Mouse (Mus musculus): ENCODE measurements around the gene Pde9a. TPM values are rescaled to one million over a fixed set of nuclear protein-coding genes. Genes with fewer than 3 reads are reported as not detected.
A peak's percentile ranks its signal among the peaks of the same experiment; 100 is the strongest.

The Pde9a gene
- polyA plus RNA-seq, 1 experiment from 2014 or later, result 34.9 TPM

DNA sequence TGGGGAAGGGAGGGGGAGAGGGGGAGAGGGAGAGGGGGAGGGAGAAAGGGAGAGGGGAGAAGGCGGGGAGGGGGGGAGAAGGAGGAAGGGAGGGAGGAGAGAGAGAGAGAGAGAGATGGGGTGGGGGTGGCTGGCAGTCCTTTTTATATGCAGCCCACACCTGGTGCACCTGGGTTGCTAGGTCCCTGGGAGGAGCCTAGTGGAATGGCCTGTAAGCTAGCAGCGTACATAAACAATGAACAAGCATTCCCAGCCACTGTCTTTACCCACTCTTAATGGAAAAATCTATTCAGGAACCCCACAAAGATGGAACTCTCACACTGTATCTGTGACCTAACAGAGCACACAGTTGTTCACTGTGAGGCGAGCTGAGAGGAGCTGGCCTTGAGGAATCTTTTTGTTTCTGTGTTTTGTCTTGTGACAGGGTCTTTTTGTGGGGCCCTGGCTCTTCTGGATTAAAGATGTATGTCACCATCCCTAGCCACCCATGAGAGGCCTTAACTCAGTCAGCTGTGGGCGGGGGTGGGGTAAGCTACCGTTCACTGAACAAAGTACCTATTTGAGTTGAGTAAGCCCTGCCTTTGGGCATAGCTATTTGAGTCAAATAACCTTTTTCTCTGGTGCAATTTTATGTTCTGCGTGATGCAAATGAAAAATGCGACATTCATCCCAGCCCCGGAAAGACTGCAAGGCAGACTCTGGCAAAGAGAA lies 30.1 kb upstream of the Pde9a start:
- 30% methylated on average over 8 of the region's 8 CpGs for WGBS
- Histone ChIP-seq H3K9ac (replicated peaks; ENCODE audit: low read length) (no peak overlapping the region), H3K27me3 (ENCODE audit: insufficient read depth, low read length) (no peaks in the 10 kb centered on the region), H3K9me3 (ENCODE audit: low read length) (no peaks in the 10 kb centered on the region), H3K36me3 (ENCODE audit: insufficient read depth, low read length) (no peaks in the 10 kb centered on the region), H3K4me2 (replicated peaks; ENCODE audit: low read depth, low read length) (no peak overlapping the region), H3K27ac (ENCODE audit: low read length) (no peak overlapping the region), H3K4me3 (ENCODE audit: low read length) (no peak overlapping the region), H3K4me1 (ENCODE audit: insufficient read depth, low read length) (peaks cover 7% of the 10 kb centered on the region; the same call in 1 of the 2 replicates)
- ATAC-seq (ENCODE audit: low FRiP score, low TSS enrichment), result no peak

DNA sequence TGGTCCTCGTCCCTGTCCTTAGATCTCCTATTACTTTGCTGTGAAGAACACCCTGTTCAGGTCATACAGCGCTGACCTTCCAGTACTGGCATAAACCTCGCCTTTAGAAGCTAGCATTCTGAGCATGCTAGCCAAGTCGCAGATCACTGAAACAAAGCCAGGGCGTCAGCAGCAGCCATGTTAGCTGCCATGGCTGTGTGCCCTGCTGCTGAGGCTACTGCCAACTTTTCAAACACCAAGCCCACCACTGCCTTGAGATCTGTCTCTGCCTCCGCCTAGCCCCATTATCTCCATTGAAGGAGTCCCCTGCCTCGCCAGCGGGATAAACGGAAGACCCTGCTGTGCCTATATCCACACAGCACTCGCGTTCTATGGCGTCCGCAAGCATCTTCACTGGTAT lies 25.4 kb upstream of the Pde9a start:
- WGBS, result 81% methylated on average over 13 of the region's 13 CpGs
- H3K4me1 ChIP-seq (ENCODE audit: insufficient read depth, low read length), result peaks cover 7% of the 10 kb centered on the region; the same call in 1 of the 2 replicates
- no peaks in the 10 kb centered on the region for H3K36me3 ChIP-seq (ENCODE audit: insufficient read depth, low read length)
- H3K27ac ChIP-seq (ENCODE audit: low read length), result no peak overlapping the region
- H3K9ac ChIP-seq (replicated peaks; ENCODE audit: low read length), result no peak overlapping the region
- no peak overlapping the region for H3K4me3 ChIP-seq (ENCODE audit: low read length)
- no peak for ATAC-seq (ENCODE audit: low FRiP score, low TSS enrichment)
- no peaks in the 10 kb centered on the region for H3K27me3 ChIP-seq (ENCODE audit: insufficient read depth, low read length)
- no peaks in the 10 kb centered on the region for H3K9me3 ChIP-seq (ENCODE audit: low read length)
- no peak overlapping the region for H3K4me2 ChIP-seq (replicated peaks; ENCODE audit: low read depth, low read length)

- no peak overlapping the region for H3K9ac ChIP-seq (replicated peaks; ENCODE audit: low read length)
- WGBS, result 69% methylated on average over 5 of the region's 5 CpGs
- no peaks in the 10 kb centered on the region for H3K36me3 ChIP-seq (ENCODE audit: insufficient read depth, low read length)
- no peak for ATAC-seq (ENCODE audit: low FRiP score, low TSS enrichment)
- no peak overlapping the region for H3K27ac ChIP-seq (ENCODE audit: low read length)
- H3K4me1 ChIP-seq (ENCODE audit: insufficient read depth, low read length), result no peaks in the 10 kb centered on the region
- no peak overlapping the region for H3K4me2 ChIP-seq (replicated peaks; ENCODE audit: low read depth, low read length)
- H3K9me3 ChIP-seq (ENCODE audit: low read length), result 0 out of 2 replicates have a peak, but pooled peaks cover 4% of the 10 kb centered on the region
- no peaks in the 10 kb centered on the region for H3K27me3 ChIP-seq (ENCODE audit: insufficient read depth, low read length)
- no peak overlapping the region for H3K4me3 ChIP-seq (ENCODE audit: low read length)
These were observed 20.3 kb upstream of the Pde9a start for GRCm38 (mm10) chr17:31365586-31366166.

GRCm38 (mm10) chr17:31370221-31370620 lies 15.8 kb upstream of the Pde9a start:
- WGBS, result 88% methylated on average over 2 of the region's 2 CpGs
- H3K9me3 ChIP-seq (ENCODE audit: low read length), result 0 out of 2 replicates have a peak, but pooled peaks cover 4% of the 10 kb centered on the region
- no peaks in the 10 kb centered on the region for H3K4me1 ChIP-seq (ENCODE audit: insufficient read depth, low read length)
- H3K4me3 ChIP-seq (ENCODE audit: low read length), result no peak overlapping the region
- no peak for ATAC-seq (ENCODE audit: low FRiP score, low TSS enrichment)
- H3K9ac ChIP-seq (replicated peaks; ENCODE audit: low read length), result no peak overlapping the region
- no peak overlapping the region for H3K4me2 ChIP-seq (replicated peaks; ENCODE audit: low read depth, low read length)
- no peaks in the 10 kb centered on the region for H3K27me3 ChIP-seq (ENCODE audit: insufficient read depth, low read length)
- H3K27ac ChIP-seq (ENCODE audit: low read length), result no peak overlapping the region
- H3K36me3 ChIP-seq (ENCODE audit: insufficient read depth, low read length), result no peaks in the 10 kb centered on the region

DNA sequence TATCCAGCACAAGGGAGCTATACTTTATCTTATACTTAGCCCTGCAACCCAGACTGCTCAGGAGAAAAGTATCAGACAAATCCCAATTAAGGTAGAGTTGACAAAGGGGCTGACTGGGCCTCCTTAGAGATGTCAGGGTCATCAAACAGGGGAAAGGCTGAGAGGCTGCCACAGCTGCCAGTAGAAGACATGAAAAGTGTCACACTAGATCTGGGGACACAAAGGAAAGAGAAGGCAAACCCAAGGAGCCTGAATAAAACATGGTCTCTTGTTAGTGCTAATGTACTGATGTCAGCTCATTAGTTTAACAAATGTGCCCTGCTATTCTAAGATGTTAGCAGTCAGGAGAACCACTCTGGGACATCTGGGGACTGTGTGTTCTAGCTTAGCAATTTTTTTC lies 15.1 kb upstream of the Pde9a start:
- H3K27me3 ChIP-seq (ENCODE audit: insufficient read depth, low read length), result no peaks in the 10 kb centered on the region
- no peak overlapping the region for H3K4me3 ChIP-seq (ENCODE audit: low read length)
- H3K36me3 ChIP-seq (ENCODE audit: insufficient read depth, low read length), result no peaks in the 10 kb centered on the region
- no peak overlapping the region for H3K9ac ChIP-seq (replicated peaks; ENCODE audit: low read length)
- no peaks in the 10 kb centered on the region for H3K4me1 ChIP-seq (ENCODE audit: insufficient read depth, low read length)
- ATAC-seq (ENCODE audit: low FRiP score, low TSS enrichment), result no peak
- no peak overlapping the region for H3K27ac ChIP-seq (ENCODE audit: low read length)
- H3K9me3 ChIP-seq (ENCODE audit: low read length), result 0 out of 2 replicates have a peak, but pooled peaks cover 4% of the 10 kb centered on the region
- H3K4me2 ChIP-seq (replicated peaks; ENCODE audit: low read depth, low read length), result no peak overlapping the region

GRCm38 (mm10) chr17:31377961-31378360 lies 8.0 kb upstream of the Pde9a start:
- Histone ChIP-seq H3K36me3 (ENCODE audit: insufficient read depth, low read length) (no peaks in the 10 kb centered on the region), H3K4me1 (ENCODE audit: insufficient read depth, low read length) (no peaks in the 10 kb centered on the region), H3K9me3 (ENCODE audit: low read length) (no peaks in the 10 kb centered on the region), H3K27ac (ENCODE audit: low read length) (no peak overlapping the region), H3K4me3 (ENCODE audit: low read length) (no peak overlapping the region), H3K9ac (replicated peaks; ENCODE audit: low read length) (no peak overlapping the region), H3K4me2 (replicated peaks; ENCODE audit: low read depth, low read length) (no peak overlapping the region; the same call in 1 of the 2 replicates), H3K27me3 (ENCODE audit: insufficient read depth, low read length) (no peaks in the 10 kb centered on the region)
- 10% methylated on average over 7 of the region's 7 CpGs for WGBS
- peak; percentile 31; the same call in 1 of the 2 replicates for ATAC-seq (ENCODE audit: low FRiP score, low TSS enrichment)

- no peaks in the 10 kb centered on the region for H3K27me3 ChIP-seq (ENCODE audit: insufficient read depth, low read length)
- no peak overlapping the region for H3K4me3 ChIP-seq (ENCODE audit: low read length)
- no peaks in the 10 kb centered on the region for H3K4me1 ChIP-seq (ENCODE audit: insufficient read depth, low read length)
- no peak overlapping the region; the same call in 1 of the 2 replicates for H3K4me2 ChIP-seq (replicated peaks; ENCODE audit: low read depth, low read length)
- H3K9ac ChIP-seq (replicated peaks; ENCODE audit: low read length), result no peak overlapping the region
- H3K27ac ChIP-seq (ENCODE audit: low read length), result no peak overlapping the region
- H3K9me3 ChIP-seq (ENCODE audit: low read length), result no peaks in the 10 kb centered on the region
- 60% methylated on average over 10 of the region's 10 CpGs for WGBS
- no peaks in the 10 kb centered on the region for H3K36me3 ChIP-seq (ENCODE audit: insufficient read depth, low read length)
- ATAC-seq (ENCODE audit: low FRiP score, low TSS enrichment), result no peak
These were observed 7.6 kb upstream of the Pde9a start for GRCm38 (mm10) chr17:31378361-31378761.

DNA sequence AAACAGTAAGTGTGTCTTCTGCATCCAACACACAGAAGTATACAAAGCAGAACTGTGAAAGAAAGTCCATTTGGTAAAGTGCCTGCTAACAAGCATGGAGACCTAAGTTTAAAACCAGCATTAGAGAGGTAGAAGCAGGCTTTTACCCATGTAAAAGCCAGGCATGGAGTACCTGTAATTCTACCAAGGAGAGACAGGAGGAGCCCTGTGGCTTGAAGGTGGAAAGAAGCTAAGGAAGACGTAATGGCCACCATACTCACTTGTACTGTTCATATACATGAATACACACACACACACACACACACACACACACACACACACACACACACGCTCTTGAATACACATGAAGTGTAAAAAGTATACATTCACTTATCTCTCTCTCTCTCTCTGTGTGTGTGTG lies 6.9 kb upstream of the Pde9a start:
- no peak for ATAC-seq (ENCODE audit: low FRiP score, low TSS enrichment)
- no peaks in the 10 kb centered on the region for H3K9me3 ChIP-seq (ENCODE audit: low read length)
- no peaks in the 10 kb centered on the region for H3K36me3 ChIP-seq (ENCODE audit: insufficient read depth, low read length)
- H3K4me2 ChIP-seq (replicated peaks; ENCODE audit: low read depth, low read length), result no peak overlapping the region
- no peak overlapping the region for H3K27ac ChIP-seq (ENCODE audit: low read length)
- WGBS, result 64% methylated on average over 2 of the region's 2 CpGs
- no peaks in the 10 kb centered on the region for H3K27me3 ChIP-seq (ENCODE audit: insufficient read depth, low read length)
- peaks cover under 1% of the 10 kb centered on the region; the same call in 1 of the 2 replicates for H3K4me1 ChIP-seq (ENCODE audit: insufficient read depth, low read length)
- no peak overlapping the region for H3K4me3 ChIP-seq (ENCODE audit: low read length)
- no peak overlapping the region for H3K9ac ChIP-seq (replicated peaks; ENCODE audit: low read length)

DNA sequence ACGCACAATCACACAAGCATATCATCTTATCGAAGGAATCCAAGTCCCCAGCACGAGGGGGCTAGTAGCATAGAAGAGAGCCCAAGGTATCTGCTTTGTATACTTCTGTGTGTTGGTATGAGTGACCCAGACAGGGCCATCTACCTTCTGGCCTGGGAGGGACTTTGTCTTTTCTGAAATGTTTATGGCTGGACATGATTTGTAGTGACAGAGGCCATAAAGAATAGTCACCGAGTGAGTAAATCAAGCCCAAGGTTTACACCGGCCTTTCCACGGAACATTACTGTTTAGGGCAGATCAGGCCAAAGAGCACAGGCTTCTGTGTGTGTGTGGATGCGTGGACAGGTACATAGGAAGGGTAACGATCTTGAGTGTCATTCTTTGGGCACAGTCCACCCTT lies 6.1 kb upstream of the Pde9a start:
- Histone ChIP-seq H3K4me1 (ENCODE audit: insufficient read depth, low read length) (peaks cover 8% of the 10 kb centered on the region), H3K4me3 (ENCODE audit: low read length) (no peak overlapping the region), H3K27ac (ENCODE audit: low read length) (no peak overlapping the region), H3K9me3 (ENCODE audit: low read length) (no peaks in the 10 kb centered on the region), H3K36me3 (ENCODE audit: insufficient read depth, low read length) (no peaks in the 10 kb centered on the region), H3K27me3 (ENCODE audit: insufficient read depth, low read length) (no peaks in the 10 kb centered on the region), H3K4me2 (replicated peaks; ENCODE audit: low read depth, low read length) (no peak overlapping the region), H3K9ac (replicated peaks; ENCODE audit: low read length) (no peak overlapping the region)
- no peak for ATAC-seq (ENCODE audit: low FRiP score, low TSS enrichment)
- WGBS, result 25% methylated on average over 8 of the region's 8 CpGs

GRCm38 (mm10) chr17:31383320-31383719 lies 2.7 kb upstream of the Pde9a start:
- no peak overlapping the region for H3K27ac ChIP-seq (ENCODE audit: low read length)
- 69% methylated on average over 6 of the region's 6 CpGs for WGBS
- no peaks in the 10 kb centered on the region for H3K36me3 ChIP-seq (ENCODE audit: insufficient read depth, low read length)
- ATAC-seq (ENCODE audit: low FRiP score, low TSS enrichment), result no peak
- no peaks in the 10 kb centered on the region for H3K27me3 ChIP-seq (ENCODE audit: insufficient read depth, low read length)
- no peak overlapping the region for H3K4me2 ChIP-seq (replicated peaks; ENCODE audit: low read depth, low read length)
- no peaks in the 10 kb centered on the region for H3K9me3 ChIP-seq (ENCODE audit: low read length)
- H3K4me3 ChIP-seq (ENCODE audit: low read length), result no peak overlapping the region
- no peak overlapping the region for H3K9ac ChIP-seq (replicated peaks; ENCODE audit: low read length)
- H3K4me1 ChIP-seq (ENCODE audit: insufficient read depth, low read length), result peaks cover 33% of the 10 kb centered on the region

Data from kidney, embryonic 16.5 days (tissue).